Mouse (Mus musculus) gastrocnemius, postnatal 4 days (tissue): ENCODE results near the gene Commd9. TPM values are rescaled to one million over a fixed set of nuclear protein-coding genes. Genes with fewer than 3 reads are reported as not detected.

ENCODE experiments used
- DNase-seq, 2 experiments: peaks; one replicate each; pipeline ENCODE4 v3.0.0; 2021 to 2022; ENCODE audit warnings: low spot score in 2 of 2, mixed read lengths in 2 of 2
- total RNA-seq, 2 experiments: library from RNA; stranded (reverse); gene quantifications; 2 replicates each; pipeline ENCODE4 v1.2.3; 2021

Gene Commd9
- total RNA-seq, 2 experiments from 2014 or later: 41.1 to 45.0 TPM

DNA sequence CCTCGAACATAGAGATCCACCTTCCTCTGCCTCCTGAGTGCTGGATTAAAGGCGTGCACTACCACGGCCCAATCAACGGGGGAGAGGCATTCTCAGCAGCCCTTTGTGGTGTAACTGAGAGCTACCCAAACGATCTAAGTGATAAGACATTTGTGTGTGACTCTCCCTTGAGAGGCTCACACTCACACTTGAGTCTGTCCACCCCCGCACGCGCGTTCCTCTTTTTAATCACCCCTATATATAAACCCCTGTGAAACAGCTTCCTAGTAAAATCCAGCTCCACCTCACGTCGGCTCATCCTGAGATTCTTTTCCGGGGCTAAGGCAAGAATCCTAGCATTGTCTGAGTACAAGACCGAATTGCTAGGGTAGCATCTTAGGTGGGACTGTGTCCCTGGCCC lies 22.7 kb downstream of the Commd9 start:
- DNase-seq: no peak

DNA sequence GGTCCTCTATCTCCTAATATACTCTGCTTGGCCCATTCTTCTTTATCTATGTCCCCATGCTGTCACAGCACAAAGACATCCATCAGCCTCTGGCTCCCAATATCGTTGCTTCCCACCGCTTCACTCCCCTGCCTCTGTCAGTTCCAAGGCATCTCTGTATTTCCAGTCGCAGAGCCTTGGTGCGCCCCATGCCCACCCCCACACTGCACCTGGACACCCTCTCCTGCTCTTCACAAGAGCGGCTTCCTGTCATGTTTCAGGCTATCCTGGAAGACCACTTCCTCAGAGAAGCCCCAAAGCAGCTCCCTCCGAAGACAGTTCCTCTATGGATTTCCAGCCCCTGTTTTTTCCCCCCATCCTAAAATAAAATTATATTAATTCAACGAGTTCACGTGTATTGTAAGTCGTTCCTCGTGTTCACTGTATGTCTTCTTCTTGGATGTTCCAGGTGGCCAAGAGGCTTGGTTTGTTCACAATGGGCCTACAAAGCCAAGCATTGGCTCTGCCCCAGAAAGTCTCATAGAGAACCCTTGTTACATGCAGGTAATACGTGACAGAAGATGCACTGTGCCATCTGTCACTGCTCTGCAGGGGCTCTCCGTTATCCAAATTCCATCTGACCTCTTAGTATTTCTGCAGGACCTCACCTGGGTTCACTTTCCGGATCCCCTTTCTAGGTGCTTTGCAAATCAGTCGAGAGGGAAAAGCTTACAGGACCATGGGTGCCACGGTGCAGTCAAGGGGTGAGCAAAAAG lies 23.5 kb downstream of the Commd9 start:
- DNase-seq: no peak

DNA sequence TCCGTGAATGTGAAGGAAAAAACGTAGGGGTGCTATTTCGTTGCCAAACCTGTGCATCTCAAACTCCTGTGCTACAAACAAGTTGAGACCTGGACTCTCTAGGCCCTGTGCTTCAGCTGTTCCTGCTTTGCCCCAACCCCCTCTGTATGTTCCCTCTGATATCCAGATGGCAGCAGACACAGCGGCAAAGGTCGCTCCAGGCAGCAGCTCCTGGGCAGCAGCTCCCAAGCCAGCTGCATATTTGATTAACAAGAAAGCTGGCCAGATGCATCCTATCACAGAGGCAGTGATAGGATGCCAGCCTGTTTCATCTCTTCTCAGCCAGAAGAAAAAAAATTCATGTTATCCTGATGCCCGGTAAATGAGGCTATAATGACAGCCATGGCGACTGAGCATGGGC lies 32.5 kb downstream of the Commd9 start:
- DNase-seq: no peak

DNA sequence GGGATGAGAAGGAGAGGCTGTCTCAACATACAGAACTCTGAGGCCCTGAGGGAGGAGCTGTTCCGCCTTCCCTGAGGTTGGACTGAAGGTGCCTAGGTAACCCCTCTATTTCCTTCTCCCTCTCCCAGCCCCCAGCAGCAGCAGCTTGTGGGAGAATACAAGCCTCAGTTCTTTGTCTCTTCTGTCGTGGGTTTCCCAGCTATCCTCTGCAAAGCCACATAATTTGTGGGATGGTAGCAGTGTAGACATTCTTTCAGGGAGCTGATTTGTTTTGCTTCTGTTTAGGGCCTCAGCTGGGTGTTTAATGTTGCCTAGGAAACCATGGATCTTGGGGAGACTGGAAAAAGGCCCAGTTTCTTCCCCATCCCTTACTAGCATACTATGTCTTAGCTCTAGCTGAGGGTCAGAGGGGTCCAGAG lies 34.1 kb downstream of the Commd9 start:
- no peak for DNase-seq

DNA sequence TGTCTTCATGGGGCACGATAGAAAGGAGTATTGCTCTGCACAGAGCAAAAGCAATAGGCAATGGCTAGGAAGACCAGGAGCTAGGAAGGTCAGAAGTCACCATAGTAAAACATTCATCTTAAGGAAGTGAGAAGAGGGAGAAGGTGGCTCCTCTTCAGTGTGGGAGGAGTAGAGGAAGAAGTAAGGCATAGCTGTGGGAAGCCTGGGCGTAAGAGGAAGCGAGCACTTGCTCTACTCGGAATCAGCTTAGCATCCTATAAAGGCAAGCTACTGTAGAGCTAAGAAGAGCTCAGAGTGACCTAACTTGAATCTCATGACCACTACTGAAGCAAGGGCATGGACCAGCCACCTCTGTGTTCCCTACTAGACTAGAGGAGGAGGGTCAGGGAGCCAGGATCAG lies 36.3 kb downstream of the Commd9 start:
- DNase-seq: no peak

DNA sequence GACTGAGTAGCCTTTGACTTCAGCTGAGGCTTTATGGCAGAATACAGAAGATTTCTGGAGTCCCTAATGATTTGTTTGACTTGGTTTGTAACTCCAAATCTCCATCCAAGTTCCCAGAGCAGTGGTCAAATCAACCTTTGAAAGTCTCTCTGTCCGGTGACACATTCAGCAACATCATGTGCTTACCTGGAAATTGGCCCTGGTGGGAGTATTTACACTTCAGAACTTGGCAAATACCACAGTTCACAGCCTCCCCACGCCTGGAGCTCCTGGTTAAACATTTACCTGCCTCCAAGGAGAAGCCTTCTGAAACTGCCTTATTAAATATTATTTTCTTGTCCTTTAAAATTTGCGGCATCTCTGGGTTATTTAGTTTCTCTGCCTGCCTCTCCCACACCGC lies 37.1 kb downstream of the Commd9 start:
- no peak for DNase-seq

DNA sequence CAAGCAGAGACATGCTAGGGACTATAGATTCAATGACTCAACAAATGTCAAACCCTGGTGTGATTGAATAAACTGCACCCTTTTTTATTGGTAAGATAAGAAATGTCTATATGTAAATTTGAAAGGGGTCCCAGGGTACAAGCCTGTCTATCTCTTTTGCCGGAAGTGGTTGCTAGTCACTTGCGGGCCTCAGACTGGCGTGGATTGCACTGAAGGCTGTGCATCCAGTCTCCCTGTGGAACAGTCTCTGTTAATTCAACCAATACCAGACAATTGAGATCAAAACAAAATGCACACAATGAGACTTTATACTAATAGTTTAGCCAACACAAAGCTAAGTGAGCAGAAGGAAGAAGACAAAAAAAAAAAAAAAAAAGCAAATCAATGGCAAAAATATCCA lies 39.1 kb downstream of the Commd9 start:
- no peak for DNase-seq

DNA sequence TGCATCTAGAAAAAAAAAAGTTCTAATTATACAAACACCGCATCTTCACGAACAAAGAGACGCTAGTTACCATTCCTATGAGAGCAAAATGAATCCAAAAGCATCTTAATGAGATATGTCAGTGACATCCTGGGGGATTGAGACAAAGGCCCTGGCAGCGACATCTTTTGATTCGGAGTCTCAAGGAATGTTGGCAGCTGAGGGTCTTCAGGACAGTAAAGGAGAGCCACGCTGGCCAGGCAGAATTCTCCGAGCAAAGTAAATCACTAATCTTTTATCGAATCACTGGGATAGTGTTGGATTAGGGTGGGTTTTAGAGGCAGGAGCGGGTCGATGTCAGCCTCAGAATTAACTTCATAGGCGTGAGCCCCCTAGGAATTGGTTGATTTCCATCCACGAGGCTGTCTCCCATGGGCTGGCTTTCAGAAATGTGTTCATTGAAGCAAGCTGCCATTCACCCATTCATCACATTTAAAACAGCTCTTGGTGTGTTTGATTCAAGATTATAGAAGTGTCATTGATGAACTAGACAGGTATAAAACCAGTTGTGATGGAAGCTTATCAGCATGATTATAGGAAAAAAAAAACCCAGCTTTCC lies 39.6 kb downstream of the Commd9 start:
- no peak for DNase-seq

DNA sequence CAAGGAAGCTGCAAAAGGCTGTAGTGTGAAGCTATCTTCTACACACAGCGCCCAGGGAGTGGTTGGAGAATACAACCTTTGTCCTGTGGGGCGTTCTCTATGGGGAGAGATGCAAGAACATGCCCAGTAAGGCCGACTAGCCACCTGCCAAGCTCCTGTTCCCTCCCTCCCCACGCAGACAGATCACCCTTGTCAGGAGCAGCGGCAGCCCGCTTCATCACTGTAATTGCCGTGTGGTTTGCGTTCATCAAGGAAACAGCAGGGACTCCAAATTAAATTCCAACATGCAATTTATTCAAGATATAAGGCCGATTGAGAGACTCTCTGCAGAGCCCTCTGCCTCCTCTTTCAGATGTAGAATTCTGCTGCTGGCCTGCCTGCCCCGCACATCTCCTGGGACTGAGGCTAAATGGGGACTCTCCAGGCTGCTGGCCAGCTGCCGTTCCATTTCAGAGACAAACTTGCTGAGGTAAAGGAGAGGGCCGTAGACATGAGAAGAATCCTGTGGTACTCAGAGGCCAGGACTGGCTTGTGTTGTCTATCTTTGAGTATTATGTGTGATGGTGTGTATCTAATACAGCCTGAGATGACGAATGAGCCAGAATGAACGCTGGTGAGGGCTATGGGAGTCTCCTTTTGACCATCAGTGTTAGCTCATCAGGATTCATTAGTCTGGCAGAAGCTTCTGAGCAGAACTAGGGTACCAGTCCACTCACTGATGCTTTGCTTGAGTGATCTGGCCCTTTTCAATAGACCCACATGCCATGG lies 46.3 kb downstream of the Commd9 start:
- DNase-seq: no peak

DNA sequence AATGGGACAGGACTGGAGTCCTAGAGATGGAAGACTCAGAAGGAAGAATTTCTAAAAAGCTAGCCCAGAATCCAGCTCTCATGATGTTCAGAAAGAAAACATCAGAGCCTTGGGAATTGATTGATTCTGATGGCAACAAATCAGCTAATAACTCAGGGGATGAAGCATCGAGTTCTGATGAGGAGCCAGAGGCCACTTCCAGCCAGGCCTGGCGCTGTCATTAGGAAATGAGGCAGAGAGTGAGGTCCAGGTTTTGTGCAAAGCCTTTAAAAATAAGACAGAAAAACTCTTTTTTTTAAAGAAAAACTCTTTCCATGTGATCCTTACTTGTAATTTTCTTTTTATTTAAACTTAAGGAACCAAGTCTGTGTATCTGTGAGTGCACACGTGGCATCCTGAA lies 47.3 kb downstream of the Commd9 start:
- no peak for DNase-seq

DNA sequence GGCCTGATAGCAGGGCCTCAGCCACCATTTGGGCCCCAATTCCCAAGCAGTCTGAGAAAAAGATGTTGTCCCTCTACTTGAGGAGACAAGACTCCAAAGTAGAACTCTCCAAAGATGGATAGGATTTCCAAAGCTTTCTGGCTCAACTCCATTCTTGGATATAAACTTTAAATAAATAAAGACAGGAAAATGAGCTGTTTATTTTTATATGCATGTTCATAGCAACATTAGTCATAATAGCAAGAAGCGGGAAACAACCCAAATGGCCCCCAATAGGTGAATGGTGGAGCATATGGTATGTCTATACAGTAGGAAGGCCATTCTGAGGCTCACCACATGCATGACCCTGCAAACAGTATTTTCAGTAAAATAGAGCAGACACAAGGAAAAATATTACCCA lies 49.0 kb downstream of the Commd9 start:
- DNase-seq: no peak

DNA sequence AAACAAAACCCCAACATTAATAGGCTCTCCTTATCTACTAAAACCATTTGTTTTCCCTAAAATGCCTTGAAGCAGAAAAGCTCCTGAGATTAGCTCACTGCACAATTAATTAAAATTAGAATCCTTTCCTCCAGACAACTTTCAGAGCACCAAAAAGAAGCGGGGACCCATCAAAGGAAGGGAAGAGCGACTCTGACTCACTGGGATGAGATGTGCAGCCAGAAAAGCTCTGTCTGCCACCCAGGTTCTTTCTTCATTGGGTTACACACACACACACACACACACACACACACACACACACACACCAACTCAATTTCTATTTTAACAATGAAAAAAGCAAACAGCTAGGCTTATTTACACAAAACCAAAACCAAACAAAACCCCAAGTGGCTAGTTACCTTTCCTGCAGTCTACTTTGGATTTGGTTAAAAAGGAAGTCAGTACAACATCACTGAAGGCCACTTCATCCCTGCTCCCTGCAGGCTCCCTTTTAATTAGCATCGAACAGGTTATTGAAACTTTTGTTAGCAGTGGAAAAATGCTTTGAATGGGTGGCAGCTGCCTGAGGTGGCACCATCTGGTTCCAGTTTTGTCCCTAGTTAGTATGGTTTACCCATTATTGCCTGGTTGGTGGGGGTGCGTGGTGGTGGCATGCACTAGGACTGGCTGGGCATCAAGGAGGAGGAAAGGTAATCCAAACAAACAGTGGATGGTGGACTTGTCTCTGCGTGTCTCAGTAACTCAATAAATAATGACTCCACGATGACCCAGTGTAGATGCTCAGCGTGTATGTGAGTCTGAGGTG lies 64.9 kb downstream of the Commd9 start:
- no peak for DNase-seq

Other genes with a start within 250 kb of the Commd9 start
- gene Rag1, start 236.7 kb upstream of the Commd9 start, total RNA-seq: under 1 TPM; 0.21 to 0.81 TPM
- gene B230118H07Rik, start 236.7 kb upstream of the Commd9 start, total RNA-seq: 10 to 100 TPM; 36.9 to 45.5 TPM
- gene Traf6, start 207.8 kb upstream of the Commd9 start, total RNA-seq: 10 to 100 TPM; 11.7 to 14.6 TPM
- gene Prr5l, start 3.2 kb upstream of the Commd9 start, total RNA-seq: 1 to 10 TPM; 4.0 to 5.3 TPM